Mouse (Mus musculus) bone marrow, adult 2 months (tissue): ENCODE results near the gene C87499. TPM values are rescaled to one million over a fixed set of nuclear protein-coding genes. Genes with fewer than 3 reads are reported as not detected.

ENCODE experiments used
- H3K27ac ChIP-seq: fragments of 200-500 bp; 2 replicates; pipeline ENCODE4 v1.5.1; 2012; ENCODE audit warnings: low read depth, mild to moderate bottlenecking, control low read depth, inconsistent platforms, low read length; ENCODE audit not compliant: control insufficient read depth, poor library complexity, insufficient read depth
- H3K4me1 ChIP-seq: fragments of 200-500 bp; 2 replicates; pipeline ENCODE4 v1.6.1; 2011; ENCODE audit warnings: low read length; ENCODE audit not compliant: control insufficient read depth, insufficient read depth
- H3K4me3 ChIP-seq: fragments of 200-500 bp; replicated peaks from 2 replicates; pipeline ENCODE3; 2011; ENCODE audit warnings: mild to moderate bottlenecking, low read depth, low read length, control low read depth; ENCODE audit not compliant: control insufficient read depth
- CTCF ChIP-seq: fragments of 200-500 bp; IDR thresholded peaks from 2 replicates; pipeline ENCODE4 v1.5.1; 2011; ENCODE audit warnings: low read length, control low read depth; ENCODE audit not compliant: control insufficient read depth, insufficient read depth
- POLR2A ChIP-seq: fragments of 200-500 bp; IDR thresholded peaks from 2 replicates; pipeline ENCODE4 v1.6.1; 2011; ENCODE audit warnings: low read depth, mild to moderate bottlenecking, control low read depth, low read length, borderline replicate concordance; ENCODE audit not compliant: control insufficient read depth
- WGBS: fragments of 180-500 bp; shearing (Covaris S2); methylation state at CpG from one replicate; pipeline ENCODE4 v1.1.7; 2018; 5-methylcytosine and 5-hydroxymethylcytosine counted together
- polyA plus RNA-seq: library from polyadenylated mRNA; stranded (reverse); fragments of >200 nt; gene quantifications from 2 replicates; pipeline ENCODE4 v1.2.4, GENCODE M21; 2011; ENCODE audit warnings: low replicate concordance; ENCODE audit not compliant: missing spikeins, insufficient read depth, insufficient read length

Gene C87499
- not detected in 2 replicates for polyA plus RNA-seq

DNA sequence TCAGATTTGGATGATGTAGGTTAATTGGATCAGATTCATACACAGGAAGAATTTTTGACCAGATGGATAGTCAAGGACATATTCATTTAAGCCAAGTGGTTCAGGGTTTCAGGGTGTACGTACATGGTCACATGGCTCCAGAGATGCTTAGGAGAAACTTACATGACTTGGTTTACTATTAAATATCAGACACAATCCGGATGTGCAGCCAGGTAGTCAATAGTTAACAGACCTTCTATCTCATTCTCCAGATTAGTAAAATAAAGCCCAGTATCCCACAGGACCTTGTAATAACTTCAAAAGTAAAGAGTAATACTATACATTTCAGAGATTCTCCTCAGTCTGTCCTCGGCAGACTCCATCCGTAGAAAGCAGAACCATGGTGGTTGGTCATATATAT, at the start of gene C87499:
C87499 (minus strand) TSS at position 101 of the 400 bp plus-strand sequence.
- no peak within 1 kb of the TSS for H3K27ac ChIP-seq
- H3K4me3 ChIP-seq: no peak within 1 kb of the TSS
- TF ChIP-seq POLR2A (no peak), CTCF (no peak)
- no peaks in the 10 kb centered on the region for H3K4me1 ChIP-seq
- 84% methylated on average over 4 of the region's 4 CpGs for WGBS

DNA sequence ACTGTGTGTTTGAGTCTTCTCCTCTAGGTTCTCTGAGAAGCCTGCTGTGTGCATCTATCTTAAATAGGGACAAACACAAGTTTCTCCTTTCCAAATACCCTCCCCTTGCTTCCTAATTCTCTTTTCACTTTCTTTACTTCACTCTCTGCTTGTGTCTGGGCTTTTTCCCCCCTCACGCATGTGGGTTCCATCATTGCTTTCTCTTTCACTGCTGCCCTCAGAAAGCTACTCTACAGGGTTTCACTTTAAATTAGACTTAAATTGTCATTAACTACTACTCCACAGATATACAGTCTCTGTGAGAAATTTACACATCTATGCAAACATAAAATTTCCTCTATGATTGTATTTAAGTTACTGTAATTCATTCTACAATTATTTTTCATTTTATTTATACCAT, 49.6 kb upstream of the C87499 start, which contains the start of gene Ifna2:
Ifna2 (minus strand) TSS at position 101 of the 400 bp plus-strand sequence.
- Histone ChIP-seq H3K27ac (no peak within 1 kb of the TSS), H3K4me3 (no peak within 1 kb of the TSS), H3K4me1 (no peaks in the 10 kb centered on the region)
- WGBS: 57% methylated on average over 1 of the region's 1 CpGs
- TF ChIP-seq CTCF (no peak), POLR2A (no peak)

DNA sequence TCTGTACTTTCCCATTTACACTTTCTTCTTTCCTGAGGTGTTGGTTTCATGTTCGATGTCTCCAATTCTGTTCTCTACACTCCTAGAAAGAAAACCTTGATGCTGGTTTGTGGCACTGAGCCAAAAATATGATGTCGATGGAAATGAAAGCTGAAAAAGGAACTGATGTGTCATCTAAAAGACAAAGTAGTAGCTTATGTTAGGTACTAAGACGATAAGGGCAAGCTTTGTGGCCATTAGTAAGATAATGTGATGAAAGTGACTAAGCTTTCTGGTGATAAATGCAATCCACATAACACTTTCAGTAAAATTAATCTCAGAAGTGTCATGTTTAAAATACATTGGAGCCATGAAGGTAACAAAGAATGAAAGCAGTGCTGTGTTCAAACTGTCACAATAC, 47.1 kb upstream of the C87499 start:
- WGBS: 3% methylated on average over 3 of the region's 3 CpGs
- TF ChIP-seq POLR2A (no peak), CTCF (no peak)
- Histone ChIP-seq H3K27ac (no peak overlapping the region), H3K4me3 (no peak overlapping the region), H3K4me1 (no peaks in the 10 kb centered on the region)

DNA sequence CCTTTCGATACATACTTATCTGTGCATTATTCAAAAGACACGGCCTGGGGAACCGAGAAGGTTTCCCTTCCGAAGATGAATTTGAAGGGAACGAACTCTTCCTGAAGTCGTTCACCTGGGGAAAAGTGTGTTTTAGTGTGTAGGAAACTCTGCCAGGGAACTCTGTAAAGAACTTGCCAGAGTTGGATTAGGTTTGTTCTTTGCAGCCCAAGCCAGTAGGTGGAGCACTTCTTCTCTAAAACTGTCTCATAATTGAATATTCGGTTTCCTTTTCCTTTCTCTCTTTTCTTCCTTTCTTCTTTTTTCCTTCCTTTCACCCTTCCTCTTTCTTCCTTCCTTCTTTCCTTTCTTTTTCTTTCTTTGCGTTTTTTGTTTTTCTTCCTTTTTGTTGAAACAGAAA, 46.2 kb upstream of the C87499 start:
- no peak overlapping the region for H3K4me3 ChIP-seq
- 35% methylated on average over 8 of the region's 8 CpGs for WGBS
- TF ChIP-seq POLR2A (no peak), CTCF (no peak)
- H3K4me1 ChIP-seq: no peaks in the 10 kb centered on the region
- no peak overlapping the region for H3K27ac ChIP-seq

DNA sequence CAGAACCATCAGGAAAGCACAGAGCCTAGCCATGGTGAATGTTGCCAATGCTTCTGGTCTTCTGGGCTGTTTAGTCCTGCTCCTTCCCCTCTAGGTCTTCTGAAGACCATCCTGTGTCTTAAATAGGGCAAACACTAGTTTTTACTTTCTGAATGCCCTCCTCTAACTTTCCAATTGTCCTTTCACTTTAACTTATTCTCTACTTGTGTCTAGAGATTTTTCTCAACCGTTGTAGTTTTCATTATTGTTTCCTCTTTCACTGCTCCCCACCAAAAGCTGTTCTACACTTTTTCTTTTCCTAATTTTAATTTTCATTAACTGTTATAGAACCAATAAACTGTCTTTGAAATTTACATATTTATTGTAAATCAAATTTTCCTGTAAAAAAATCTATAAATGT, 42.6 kb upstream of the C87499 start, which contains the start of gene Ifna16:
Ifna16 (minus strand) TSS at position 101 of the 400 bp plus-strand sequence.
- no peak for TF ChIP-seq CTCF
- TF ChIP-seq POLR2A: no peak
- 37% methylated on average over 1 of the region's 1 CpGs for WGBS

DNA sequence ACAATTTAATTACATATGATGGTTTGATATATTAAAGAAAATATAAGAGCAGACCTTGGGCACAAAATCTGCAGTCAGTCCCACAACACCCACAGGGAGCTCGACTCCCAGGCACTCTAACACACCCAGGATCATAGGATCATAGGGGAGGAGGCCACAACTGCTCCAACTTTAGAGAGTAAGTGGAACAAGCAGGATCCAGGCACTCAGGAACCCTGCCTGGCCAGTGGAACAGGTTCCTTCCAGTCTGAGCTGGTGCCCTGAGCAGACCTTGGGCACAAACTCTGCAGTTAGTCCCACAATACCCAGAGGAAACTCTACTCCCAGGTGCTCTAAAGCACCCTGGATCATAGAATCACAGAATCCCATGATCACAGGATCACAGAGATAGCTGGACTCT, 21.2 kb upstream of the C87499 start:
- no peak overlapping the region for H3K4me3 ChIP-seq
- 27% methylated on average over 1 of the region's 1 CpGs for WGBS
- H3K27ac ChIP-seq: no peak overlapping the region
- TF ChIP-seq CTCF: no peak
- no peak for TF ChIP-seq POLR2A
- H3K4me1 ChIP-seq: no peaks in the 10 kb centered on the region

More for the DNA sequence above, 42.6 kb upstream of the C87499 start, which contains the start of gene Ifna16:
- no peak within 1 kb of the TSS for H3K27ac ChIP-seq
- H3K4me1 ChIP-seq: no peaks in the 10 kb centered on the region
- H3K4me3 ChIP-seq: no peak within 1 kb of the TSS

DNA sequence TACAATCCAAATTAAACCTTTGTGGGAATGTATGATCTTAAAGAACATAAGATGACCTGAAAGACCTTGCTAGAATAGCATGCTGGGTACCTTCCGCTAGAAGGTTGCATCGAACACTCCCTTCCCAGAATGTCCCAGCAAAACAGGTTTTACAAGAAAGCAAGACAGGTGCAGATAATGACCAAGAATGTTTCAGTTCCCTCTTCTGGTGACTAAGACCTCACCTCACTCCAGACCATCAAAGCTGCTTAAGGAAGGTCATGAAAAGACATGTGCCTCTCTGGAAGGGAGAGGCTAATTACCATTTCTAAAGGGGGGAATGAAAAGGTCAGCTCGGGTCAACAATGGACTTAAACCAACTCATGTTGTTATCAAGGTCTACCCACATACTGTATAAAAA, 19.4 kb upstream of the C87499 start:
- TF ChIP-seq POLR2A: no peak
- 80% methylated on average over 3 of the region's 3 CpGs for WGBS
- Histone ChIP-seq H3K27ac (no peak overlapping the region), H3K4me3 (no peak overlapping the region), H3K4me1 (no peaks in the 10 kb centered on the region)

DNA sequence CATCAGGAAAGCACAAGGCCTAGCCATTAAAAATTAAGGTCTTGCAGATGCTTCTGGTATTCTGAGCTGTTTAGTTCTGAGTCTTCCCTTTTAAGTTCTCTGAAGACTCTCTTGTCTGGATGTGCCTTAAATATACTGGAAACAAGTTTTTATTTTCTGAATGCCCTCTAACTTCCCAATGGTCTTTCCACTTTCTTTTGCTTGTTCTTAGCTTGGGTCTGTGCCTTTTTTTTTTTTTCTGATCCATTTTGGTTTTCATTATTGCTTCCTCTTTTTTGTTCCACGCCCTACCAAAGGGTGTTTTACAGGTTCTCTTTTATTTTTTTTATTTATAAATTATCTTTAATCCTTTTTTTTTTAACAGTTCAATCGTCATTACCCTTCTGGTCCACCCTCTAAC, 10.1 kb upstream of the C87499 start, which contains the start of gene Ifna13:
Ifna13 (minus strand) TSS at position 101 of the 400 bp plus-strand sequence.
- TF ChIP-seq CTCF (no peak), POLR2A (no peak)
- 1% methylated on average over 2 of the region's 2 CpGs for WGBS
- H3K27ac ChIP-seq: no peak within 1 kb of the TSS
- H3K4me1 ChIP-seq: no peaks in the 10 kb centered on the region
- no peak within 1 kb of the TSS for H3K4me3 ChIP-seq

DNA sequence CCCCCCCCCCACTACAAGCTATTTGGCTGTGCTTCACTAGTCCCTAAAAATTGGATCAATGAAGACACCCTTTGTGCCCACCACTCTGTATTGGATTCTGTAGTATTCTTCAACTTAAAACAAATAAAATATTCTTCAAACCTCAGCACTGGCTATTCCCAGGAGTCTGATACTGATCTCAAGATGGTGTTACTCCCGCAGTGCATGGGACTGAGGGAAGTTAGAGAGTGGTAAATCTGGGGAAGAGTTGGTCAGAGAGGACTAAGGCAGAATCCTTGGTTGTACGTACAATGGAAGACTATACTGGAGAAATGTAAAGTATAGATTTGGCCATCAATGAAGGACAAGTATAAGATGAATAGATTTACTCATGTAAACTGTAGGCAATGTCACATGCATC, 8.3 kb upstream of the C87499 start:
- H3K4me3 ChIP-seq: no peak overlapping the region
- WGBS: 45% methylated on average over 2 of the region's 2 CpGs
- H3K27ac ChIP-seq: no peak overlapping the region
- TF ChIP-seq CTCF (no peak), POLR2A (no peak)
- H3K4me1 ChIP-seq: no peaks in the 10 kb centered on the region
